Mouse (Mus musculus) stomach, postnatal 0 days (tissue): Measurements from ENCODE around the gene Tmem238l. TPM values are rescaled to one million over a fixed set of nuclear protein-coding genes. Genes with fewer than 3 reads are reported as not detected.
A peak's percentile ranks its signal among the peaks of the same experiment; 100 is the strongest.

Source experiments
- ATAC-seq: fragments of 200-750 bp; cut with Nextera tagmentation; 2 replicates; pipeline ENCODE4 v1.8.0; 2017; ENCODE audit not compliant: low FRiP score, low TSS enrichment
- DNase-seq: peaks from one replicate; pipeline ENCODE4 v3.0.0-alpha.2; 2016; ENCODE audit warnings: low spot score
- H3K27ac ChIP-seq: fragments of 300-500 bp; sonication (generic); replicated peaks from 2 replicates; pipeline ENCODE4 v1.5.1; 2014; ENCODE audit warnings: mild to moderate bottlenecking, control low read depth
- H3K27me3 ChIP-seq: fragments of 300-500 bp; sonication (generic); 2 replicates; pipeline ENCODE4 v1.6.1; 2014; ENCODE audit warnings: low read length; ENCODE audit not compliant: control insufficient read depth, insufficient read depth
- H3K36me3 ChIP-seq: fragments of 300-500 bp; sonication (generic); 2 replicates; pipeline ENCODE4 v1.6.1; 2014; ENCODE audit warnings: low read length, mixed read lengths; ENCODE audit not compliant: control insufficient read depth, insufficient read depth
- H3K4me1 ChIP-seq: fragments of 300-500 bp; sonication (generic); replicated peaks from 2 replicates; pipeline ENCODE4 v1.6.1; 2014; ENCODE audit warnings: antibody characterized with exemption; ENCODE audit not compliant: control insufficient read depth, insufficient read depth
- H3K4me2 ChIP-seq: fragments of 300-500 bp; sonication (generic); replicated peaks from 2 replicates; pipeline ENCODE4 v1.6.1; 2014; ENCODE audit warnings: low read depth, mild to moderate bottlenecking, control low read depth, moderate library complexity
- H3K4me3 ChIP-seq: fragments of 300-500 bp; sonication (generic); 2 replicates; pipeline ENCODE4 v1.5.1; 2014; ENCODE audit warnings: low read depth, low read length, control low read depth
- H3K9ac ChIP-seq: fragments of 300-500 bp; sonication (generic); 2 replicates; pipeline ENCODE4 v1.6.1; 2014; ENCODE audit warnings: mild to moderate bottlenecking, low read length, control low read depth, mixed read lengths
- H3K9me3 ChIP-seq: fragments of 300-500 bp; sonication (generic); 2 replicates; pipeline ENCODE4 v1.6.1; 2016; ENCODE audit warnings: low read length; ENCODE audit not compliant: control insufficient read depth
- CTCF ChIP-seq: IDR thresholded peaks from 2 replicates; pipeline ENCODE4 v1.5.1; 2016; ENCODE audit warnings: antibody characterized with exemption, low read depth, mild to moderate bottlenecking, moderate library complexity
- EP300 ChIP-seq: optimal IDR thresholded peaks from 2 replicates; pipeline ENCODE3; 2016; ENCODE audit warnings: antibody characterized with exemption
- WGBS: fragments of 180-500 bp; shearing (Covaris S2); extraction: QIAGEN DNeasy Blood & Tissue Kit; methylation state at CpG from one replicate; pipeline ENCODE4 v1.1.7; 2014; 5-methylcytosine and 5-hydroxymethylcytosine counted together
- polyA plus RNA-seq: library from polyadenylated mRNA; unstranded; fragments of >200 nt; fragmentation: Nextera tagmentation; extraction: Ambion mirVana; gene quantifications from 2 replicates; pipeline ENCODE4 v1.2.1, GENCODE M21; 2015

Gene Tmem238l
- polyA plus RNA-seq, 1 experiment from 2014 or later: 21.4 TPM

- no peak overlapping the region for H3K4me3 ChIP-seq
- 82% methylated on average over 8 of the region's 8 CpGs for WGBS
- no peaks in the 10 kb centered on the region for H3K4me1 ChIP-seq
- H3K9ac ChIP-seq: no peak overlapping the region
- ATAC-seq: no peak
- no peaks in the 10 kb centered on the region for H3K27me3 ChIP-seq
- H3K9me3 ChIP-seq: no peaks in the 10 kb centered on the region
- DNase-seq: no peak
- TF ChIP-seq CTCF: no peak
- TF ChIP-seq EP300: no peak
- H3K4me2 ChIP-seq: no peak overlapping the region
- no peaks in the 10 kb centered on the region for H3K36me3 ChIP-seq
- H3K27ac ChIP-seq: no peak overlapping the region
These were observed 51.5 kb downstream of the Tmem238l start for GRCm38 (mm10) chr11:67007961-67008360.

DNA sequence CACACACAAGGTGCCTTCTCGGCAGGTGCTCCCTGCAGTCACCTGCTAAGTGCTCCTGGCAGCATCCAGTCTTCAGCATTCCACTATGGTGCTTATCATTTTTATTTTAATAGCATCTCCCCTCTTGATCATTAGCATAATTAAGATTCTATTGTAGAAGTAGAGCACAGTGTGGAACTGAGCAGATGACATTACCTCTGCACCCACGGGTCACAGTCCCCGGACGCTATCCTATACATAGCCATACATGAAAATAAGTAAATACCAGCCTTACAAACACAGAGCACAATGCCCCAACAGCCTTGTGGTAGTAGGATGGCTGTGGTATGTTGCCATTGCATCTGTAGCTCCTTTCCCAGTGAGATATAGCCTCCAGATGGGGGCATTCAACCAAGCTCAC lies 52.1 kb downstream of the Tmem238l start:
- Histone ChIP-seq H3K9ac (no peak overlapping the region), H3K4me1 (no peaks in the 10 kb centered on the region)
- ATAC-seq: no peak

GRCm38 (mm10) chr11:67010430-67010829 lies 54.0 kb downstream of the Tmem238l start:
- Histone ChIP-seq H3K27me3 (no peaks in the 10 kb centered on the region), H3K4me3 (no peak overlapping the region), H3K9ac (no peak overlapping the region), H3K36me3 (no peaks in the 10 kb centered on the region), H3K4me2 (no peak overlapping the region), H3K4me1 (no peaks in the 10 kb centered on the region), H3K9me3 (no peaks in the 10 kb centered on the region), H3K27ac (no peak overlapping the region)
- 2% methylated on average over 8 of the region's 8 CpGs for WGBS
- no peak for TF ChIP-seq EP300
- TF ChIP-seq CTCF: peak; percentile 55
- ATAC-seq (peak; percentile 63; the same call in 1 of the 2 replicates), DNase-seq (peak; percentile 34)

More for the DNA sequence above, 52.1 kb downstream of the Tmem238l start:
- Histone ChIP-seq H3K27ac (no peak overlapping the region), H3K9me3 (no peaks in the 10 kb centered on the region), H3K4me2 (no peak overlapping the region), H3K4me3 (no peak overlapping the region), H3K27me3 (no peaks in the 10 kb centered on the region), H3K36me3 (no peaks in the 10 kb centered on the region)
- WGBS: 96% methylated on average over 4 of the region's 4 CpGs
- TF ChIP-seq CTCF (no peak), EP300 (no peak)
- no peak for DNase-seq

- no peaks in the 10 kb centered on the region for H3K36me3 ChIP-seq
- no peak overlapping the region for H3K4me2 ChIP-seq
- H3K9ac ChIP-seq: no peak overlapping the region
- ATAC-seq: no peak
- H3K27me3 ChIP-seq: no peaks in the 10 kb centered on the region
- 59% methylated on average over 4 of the region's 4 CpGs for WGBS
- no peaks in the 10 kb centered on the region for H3K4me1 ChIP-seq
- TF ChIP-seq CTCF (0 out of 2 replicates have a peak, but pooled peaks have one; percentile 7), EP300 (no peak)
- DNase-seq: no peak
- H3K9me3 ChIP-seq: no peaks in the 10 kb centered on the region
- H3K4me3 ChIP-seq: no peak overlapping the region
- H3K27ac ChIP-seq: no peak overlapping the region
These were observed 55.2 kb downstream of the Tmem238l start for GRCm38 (mm10) chr11:67011635-67012034.

Other genes starting within 250 kb of the Tmem238l start
- gene Pirt, start 44.7 kb upstream of the Tmem238l start, polyA plus RNA-seq: 5.6 and 6.0 TPM in 2 replicates
- 3.7 and 4.9 TPM in 2 replicates for gene Tmem220, start 68.5 kb downstream of the Tmem238l start, polyA plus RNA-seq
- gene Adprm, start 96.0 kb downstream of the Tmem238l start, polyA plus RNA-seq: 17.3 and 17.4 TPM in 2 replicates
- 14.5 and 15.2 TPM in 2 replicates for gene Sco1, start 96.0 kb downstream of the Tmem238l start, polyA plus RNA-seq
- gene Myh3, start 121.7 kb downstream of the Tmem238l start, polyA plus RNA-seq: 0.91 and 1.5 TPM in 2 replicates
- gene Myh2, start 214.4 kb downstream of the Tmem238l start, polyA plus RNA-seq: 0.04 and 0.10 TPM in 2 replicates
- 0.01 and 0.05 TPM in 2 replicates for gene Myh1, start 243.4 kb downstream of the Tmem238l start, polyA plus RNA-seq